Mouse (Mus musculus) midbrain, embryonic 13.5 days (tissue): Measurements from ENCODE around the gene Enkd1. TPM values are rescaled to one million over a fixed set of nuclear protein-coding genes. Genes with fewer than 3 reads are reported as not detected.
A peak's percentile ranks its signal among the peaks of the same experiment; 100 is the strongest.

ENCODE experiments used
- ATAC-seq: fragments of 200-750 bp; cut with Nextera tagmentation; 2 replicates; pipeline ENCODE4 v1.8.0; 2017; ENCODE audit warnings: mild to moderate bottlenecking, moderate TSS enrichment, moderate library complexity
- H3K27ac ChIP-seq: fragments of 300-500 bp; sonication (generic); 2 replicates; pipeline ENCODE4 v1.5.1; 2015; ENCODE audit warnings: inconsistent platforms, mild to moderate bottlenecking, moderate library complexity
- H3K27me3 ChIP-seq: fragments of 300-500 bp; sonication (generic); 2 replicates; pipeline ENCODE4 v1.6.1; 2015; ENCODE audit warnings: mild to moderate bottlenecking, inconsistent platforms
- H3K36me3 ChIP-seq: fragments of 300-500 bp; sonication (generic); 2 replicates; pipeline ENCODE4 v1.6.1; 2015; ENCODE audit warnings: mild to moderate bottlenecking, inconsistent platforms
- H3K4me1 ChIP-seq: fragments of 300-500 bp; sonication (generic); replicated peaks from 2 replicates; pipeline ENCODE4 v1.6.1; 2015; ENCODE audit warnings: inconsistent platforms
- H3K4me2 ChIP-seq: fragments of 300-500 bp; sonication (generic); replicated peaks from 2 replicates; pipeline ENCODE4 v1.6.1; 2015; ENCODE audit warnings: moderate library complexity, mild to moderate bottlenecking, inconsistent platforms
- H3K4me3 ChIP-seq: fragments of 300-500 bp; sonication (generic); replicated peaks from 2 replicates; pipeline ENCODE4 v1.5.1; 2015; ENCODE audit warnings: mild to moderate bottlenecking, inconsistent platforms
- H3K9ac ChIP-seq: fragments of 300-500 bp; sonication (generic); replicated peaks from 2 replicates; pipeline ENCODE4 v1.6.1; 2015; ENCODE audit warnings: mild to moderate bottlenecking, inconsistent platforms
- H3K9me3 ChIP-seq: fragments of 300-500 bp; sonication (generic); 2 replicates; pipeline ENCODE4 v1.6.1; 2016; ENCODE audit warnings: mild to moderate bottlenecking, inconsistent platforms
- WGBS: fragments of 180-500 bp; shearing (Covaris S2); methylation state at CpG from one replicate; pipeline ENCODE4 v1.1.7; 2015; 5-methylcytosine and 5-hydroxymethylcytosine counted together
- polyA plus RNA-seq: library from polyadenylated mRNA; unstranded; fragments of >200 nt; fragmentation: Nextera tagmentation; extraction: Ambion mirVana; gene quantifications from 2 replicates; pipeline ENCODE4 v1.2.1, GENCODE M21; 2015

The Enkd1 gene
- polyA plus RNA-seq, 1 experiment from 2014 or later = 15.9 TPM

DNA sequence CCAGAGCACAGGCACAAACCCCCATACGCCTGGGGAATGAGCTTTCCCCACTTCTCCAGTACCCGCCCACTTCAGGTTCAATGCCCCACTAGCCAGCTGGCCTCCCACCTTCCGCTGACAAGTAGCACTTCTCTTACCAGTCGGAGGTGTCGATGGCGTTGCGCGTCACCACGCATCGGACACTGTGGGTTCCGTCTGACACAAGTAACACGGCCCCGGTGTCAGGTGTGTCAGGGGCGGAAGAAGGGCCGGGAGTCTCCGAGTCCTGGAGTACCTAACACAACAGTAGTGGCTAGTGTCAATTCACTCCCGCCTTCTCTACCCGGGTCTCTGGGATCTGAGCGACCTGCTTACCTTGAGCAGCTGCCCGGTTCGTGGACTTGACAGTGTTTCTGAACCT is 7.4 kb downstream of the Enkd1 start:
- no peaks in the 10 kb centered on the region for H3K9me3 ChIP-seq
- peak overlapping the region; percentile 75 for H3K4me3 ChIP-seq
- H3K27ac ChIP-seq = peak overlapping the region; percentile 93
- H3K9ac ChIP-seq = peak overlapping the region; percentile 79
- no peaks in the 10 kb centered on the region for H3K27me3 ChIP-seq
- peaks cover 55% of the 10 kb centered on the region for H3K36me3 ChIP-seq
- H3K4me2 ChIP-seq = peak overlapping the region; percentile 91
- under 1% methylated on average over 21 of the region's 21 CpGs for WGBS
- peaks cover 29% of the 10 kb centered on the region for H3K4me1 ChIP-seq
- ATAC-seq = peak; percentile 63

DNA sequence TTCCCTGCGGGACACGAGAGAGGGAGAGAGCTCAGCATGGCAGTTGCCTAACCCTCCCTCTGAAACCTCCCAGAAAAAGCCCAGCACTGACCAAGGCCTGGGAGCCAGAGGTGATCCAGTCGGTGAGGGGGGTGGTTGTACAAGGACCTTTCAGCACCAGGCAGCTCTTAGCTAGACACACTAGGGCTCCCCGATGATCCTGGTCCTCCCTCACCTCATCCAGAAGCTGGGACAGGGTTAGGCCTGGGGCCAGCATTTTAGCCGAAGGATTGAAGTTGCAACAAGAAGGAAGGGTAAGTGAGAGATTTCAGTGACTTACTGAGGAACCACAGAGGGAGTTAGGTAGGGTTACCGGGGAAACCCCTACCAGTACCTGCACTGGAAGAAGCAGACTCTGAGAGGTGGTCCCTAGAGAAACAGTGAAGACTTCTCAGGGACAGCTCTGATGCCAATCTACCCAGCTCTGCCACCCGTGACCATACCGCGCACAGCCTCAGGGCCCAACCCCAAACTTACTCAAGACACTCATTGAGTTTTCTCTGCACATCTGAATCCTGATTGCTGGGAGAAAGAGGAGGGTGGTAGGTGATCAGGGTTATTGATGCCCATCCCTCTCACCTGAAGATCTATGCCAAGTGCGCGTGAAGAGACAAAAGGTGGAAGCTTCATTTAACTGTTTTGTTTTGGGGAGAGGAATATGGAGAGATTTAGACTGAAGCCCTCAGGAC is 8.4 kb downstream of the Enkd1 start:
- ATAC-seq = no peak
- no peaks in the 10 kb centered on the region for H3K27me3 ChIP-seq
- peaks cover 59% of the 10 kb centered on the region for H3K36me3 ChIP-seq
- peak overlapping the region; percentile 75 for H3K4me3 ChIP-seq
- peaks cover 38% of the 10 kb centered on the region for H3K4me1 ChIP-seq
- H3K27ac ChIP-seq = no peak overlapping the region
- WGBS = 90% methylated on average over 11 of the region's 11 CpGs
- peak overlapping the region; percentile 79 for H3K9ac ChIP-seq
- no peaks in the 10 kb centered on the region for H3K9me3 ChIP-seq
- H3K4me2 ChIP-seq = peak overlapping the region; percentile 91

DNA sequence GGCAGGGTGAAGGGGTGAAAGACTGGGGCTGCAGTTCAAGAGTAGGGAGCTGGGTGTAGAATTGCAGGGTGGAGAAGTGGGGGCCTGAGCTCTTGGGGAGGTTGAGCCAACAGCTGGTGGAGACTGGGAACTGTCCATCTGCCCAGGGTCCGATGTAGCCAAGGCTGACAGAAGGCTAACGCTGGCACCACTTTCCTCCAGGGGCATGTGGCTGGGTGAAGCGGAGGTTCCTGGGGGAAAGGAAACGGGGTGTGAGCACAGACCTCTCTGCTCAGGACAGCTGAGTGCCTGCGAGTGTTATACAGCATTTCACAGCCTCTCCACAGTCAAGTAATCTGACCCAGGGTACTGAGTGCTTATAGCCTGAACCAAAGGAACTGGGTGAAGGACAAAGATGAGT is 9.3 kb downstream of the Enkd1 start:
- WGBS = 95% methylated on average over 5 of the region's 5 CpGs
- H3K9me3 ChIP-seq = no peaks in the 10 kb centered on the region
- no peak overlapping the region for H3K27ac ChIP-seq
- no peak for ATAC-seq
- peaks cover 50% of the 10 kb centered on the region for H3K36me3 ChIP-seq
- H3K4me3 ChIP-seq = no peak overlapping the region
- H3K9ac ChIP-seq = no peak overlapping the region
- peaks cover 46% of the 10 kb centered on the region for H3K4me1 ChIP-seq
- no peak overlapping the region for H3K4me2 ChIP-seq
- no peaks in the 10 kb centered on the region for H3K27me3 ChIP-seq

DNA sequence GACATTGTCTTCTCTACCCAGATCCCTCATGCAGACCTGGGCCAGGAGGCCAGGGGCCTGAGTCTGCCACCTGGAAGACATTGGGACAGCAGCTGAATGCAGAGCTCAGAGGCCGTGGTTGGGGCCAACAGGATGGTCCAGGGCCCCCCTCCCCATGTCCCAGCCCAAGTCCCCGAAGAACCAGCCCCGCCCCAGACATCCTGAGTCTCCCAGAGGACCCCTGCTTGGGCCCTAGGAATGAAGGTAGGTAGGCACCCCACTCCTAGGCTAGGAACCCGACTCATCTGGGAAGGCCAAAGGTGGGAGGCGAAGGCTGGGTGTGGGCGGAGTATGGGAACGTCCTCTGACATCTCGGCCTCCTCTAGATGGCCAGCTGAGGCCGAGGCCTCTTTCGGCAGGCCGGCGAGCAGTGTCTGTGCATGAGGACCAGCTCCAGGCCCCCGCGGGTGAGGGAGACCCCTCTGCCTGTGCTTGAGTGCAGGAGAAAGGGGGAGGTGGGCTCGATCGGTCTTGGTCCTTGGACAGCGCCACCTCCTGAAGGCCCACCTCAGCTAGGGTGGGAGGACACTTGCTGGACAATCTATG is 10.7 kb downstream of the Enkd1 start:
- 91% methylated on average over 17 of the region's 17 CpGs for WGBS
- peaks cover 44% of the 10 kb centered on the region for H3K4me1 ChIP-seq
- peaks cover 38% of the 10 kb centered on the region for H3K36me3 ChIP-seq
- H3K4me3 ChIP-seq = no peak overlapping the region
- H3K27me3 ChIP-seq = no peaks in the 10 kb centered on the region
- no peak overlapping the region for H3K9ac ChIP-seq
- no peak overlapping the region for H3K27ac ChIP-seq
- H3K9me3 ChIP-seq = no peaks in the 10 kb centered on the region
- no peak overlapping the region for H3K4me2 ChIP-seq
- no peak for ATAC-seq

DNA sequence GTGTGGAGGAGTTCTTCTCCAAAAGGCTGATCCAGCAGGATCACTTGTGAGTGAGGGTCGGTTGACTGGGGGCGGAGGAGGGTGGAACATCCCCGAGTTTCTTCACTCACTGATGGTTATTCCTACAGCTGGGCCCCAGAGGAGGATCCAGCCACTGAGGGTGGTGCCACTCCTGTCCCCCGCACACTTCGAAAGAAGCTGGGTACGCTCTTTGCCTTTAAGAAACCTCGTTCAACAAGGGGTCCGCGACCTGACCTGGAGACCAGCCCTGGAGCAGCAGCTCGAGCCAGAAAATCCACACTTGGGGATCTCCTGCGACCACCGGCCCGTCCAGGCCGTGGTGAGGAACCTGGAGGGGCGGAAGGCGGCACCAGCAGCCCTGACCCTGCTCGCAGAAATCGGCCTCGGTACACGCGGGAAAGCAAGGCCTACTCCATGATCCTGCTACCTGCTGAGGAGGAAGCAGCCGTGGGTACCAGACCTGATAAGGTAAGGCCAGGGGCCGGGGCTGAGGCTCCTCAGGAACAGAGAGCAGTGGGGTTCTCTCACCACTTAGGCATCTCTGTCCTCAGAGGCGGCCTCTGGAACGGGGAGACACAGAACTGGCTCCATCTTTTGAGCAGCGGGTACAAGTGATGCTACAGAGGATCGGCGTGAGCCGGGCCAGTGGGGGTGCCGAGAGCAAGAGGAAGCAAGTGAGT is 12.8 kb downstream of the Enkd1 start:
- H3K4me3 ChIP-seq = peak overlapping the region; percentile 67
- H3K27me3 ChIP-seq = no peaks in the 10 kb centered on the region
- H3K9me3 ChIP-seq = no peaks in the 10 kb centered on the region
- WGBS = 83% methylated on average over 30 of the region's 30 CpGs
- H3K27ac ChIP-seq = peak overlapping the region; percentile 88
- peaks cover 35% of the 10 kb centered on the region for H3K4me1 ChIP-seq
- peaks cover 38% of the 10 kb centered on the region for H3K36me3 ChIP-seq
- H3K4me2 ChIP-seq = peak overlapping the region; percentile 83
- H3K9ac ChIP-seq = peak overlapping the region; percentile 86
- ATAC-seq = no peak

DNA sequence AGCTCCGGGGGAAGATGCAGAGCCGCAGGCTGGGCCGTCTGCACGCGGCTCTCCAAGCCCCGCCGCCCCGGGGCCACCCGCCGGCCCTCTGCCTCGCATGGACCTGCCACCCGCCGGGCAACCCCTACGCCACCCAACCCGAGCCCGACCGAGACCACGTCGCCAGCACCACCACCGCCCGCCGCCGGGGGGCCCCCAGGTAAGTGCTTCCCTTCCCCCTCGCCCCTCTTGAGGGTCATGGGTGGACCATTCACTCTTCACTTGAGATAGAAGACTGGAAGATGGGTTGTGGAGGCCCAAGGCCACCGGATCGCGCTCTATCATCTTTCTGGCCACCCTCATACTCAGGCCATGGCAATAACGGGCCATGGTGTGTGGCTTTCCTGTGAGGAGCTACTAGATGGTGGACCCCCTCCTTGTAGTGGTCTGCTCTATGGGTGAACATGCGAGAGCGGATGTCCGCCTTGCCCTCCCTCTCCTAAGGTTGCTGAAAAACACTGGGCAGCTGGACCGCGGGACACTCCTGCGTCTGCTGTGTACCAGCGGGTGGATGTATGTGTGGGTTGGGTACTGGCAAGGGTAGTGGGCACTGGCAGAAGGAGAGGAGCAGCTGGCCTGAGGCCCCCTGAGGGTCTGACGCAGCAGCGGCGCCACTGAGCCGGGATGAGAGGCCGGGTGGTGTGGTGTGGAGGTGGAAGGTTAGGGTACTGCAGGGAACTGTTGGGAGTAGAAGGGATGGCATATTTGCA is 13.8 kb downstream of the Enkd1 start:
- Histone ChIP-seq H3K27ac (peak overlapping the region; percentile 88), H3K4me3 (peak overlapping the region; percentile 67), H3K4me1 (peaks cover 25% of the 10 kb centered on the region), H3K9ac (peak overlapping the region; percentile 86), H3K9me3 (no peaks in the 10 kb centered on the region), H3K36me3 (peaks cover 38% of the 10 kb centered on the region), H3K4me2 (peak overlapping the region; percentile 83), H3K27me3 (no peaks in the 10 kb centered on the region)
- WGBS = 7% methylated on average over 38 of the region's 40 CpGs
- peak; percentile 68 for ATAC-seq

DNA sequence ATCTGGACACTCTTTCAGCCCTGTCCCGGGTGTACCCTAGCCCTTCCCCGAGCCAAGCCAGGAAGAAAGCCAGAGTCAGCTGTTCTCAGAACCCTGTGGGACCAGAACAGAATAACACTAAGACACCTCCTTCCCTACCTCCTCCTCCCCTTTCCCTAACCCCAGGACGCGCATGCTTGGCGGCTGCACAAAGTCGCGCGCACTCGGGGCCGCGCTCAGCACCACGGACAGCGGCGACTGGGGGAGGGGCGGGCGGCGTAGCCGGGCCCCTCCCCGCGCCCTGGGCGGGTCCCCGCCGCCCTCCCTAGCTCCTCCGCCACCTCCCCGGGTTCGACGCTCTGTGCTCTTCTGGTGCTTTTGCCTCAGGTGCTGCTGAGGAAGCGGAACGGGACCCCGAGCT is 14.4 kb downstream of the Enkd1 start:
- H3K27me3 ChIP-seq = no peaks in the 10 kb centered on the region
- WGBS = 2% methylated on average over 30 of the region's 30 CpGs
- H3K9me3 ChIP-seq = no peaks in the 10 kb centered on the region
- H3K27ac ChIP-seq = peak overlapping the region; percentile 88
- peak; percentile 60 for ATAC-seq
- peak overlapping the region; percentile 67 for H3K4me3 ChIP-seq
- H3K9ac ChIP-seq = peak overlapping the region; percentile 86
- H3K4me2 ChIP-seq = peak overlapping the region; percentile 83
- peaks cover 25% of the 10 kb centered on the region for H3K4me1 ChIP-seq
- H3K36me3 ChIP-seq = peaks cover 35% of the 10 kb centered on the region

DNA sequence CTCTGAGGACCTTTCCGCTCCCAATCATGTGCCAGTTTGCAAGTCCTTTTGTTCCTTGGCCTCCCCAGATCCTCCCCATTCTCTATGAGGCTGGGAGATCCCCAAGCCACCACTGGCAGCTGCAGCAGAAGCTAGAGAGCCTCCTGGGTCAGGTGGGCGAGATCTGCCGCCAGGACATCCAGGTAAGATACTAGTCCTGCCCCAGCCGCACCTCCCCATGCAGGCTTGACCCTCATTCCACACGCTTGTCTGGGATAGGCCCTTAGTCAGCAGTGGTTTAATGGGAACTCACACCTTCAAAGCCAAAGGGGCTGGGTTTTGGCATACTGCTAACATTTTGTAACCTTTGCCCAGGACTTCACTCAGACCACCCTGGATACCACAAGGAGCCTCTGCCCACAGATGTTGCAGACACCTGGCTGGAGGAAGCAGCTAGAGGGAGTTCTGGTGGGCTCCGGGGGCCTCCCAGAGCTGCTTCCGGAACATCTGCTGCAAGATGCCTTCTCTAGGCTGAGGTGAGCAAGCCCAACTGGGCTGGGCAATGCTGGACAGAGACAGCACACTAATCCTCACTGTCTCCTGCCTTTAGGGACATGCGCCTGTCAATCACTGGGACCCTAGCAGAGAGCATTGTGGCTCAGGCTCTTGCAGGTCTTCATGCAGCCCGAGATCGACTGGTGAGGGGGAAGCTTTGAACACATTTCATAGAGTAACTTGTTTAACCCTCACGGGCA is 15.4 kb downstream of the Enkd1 start:
- 95% methylated on average over 11 of the region's 11 CpGs for WGBS
- peaks cover 25% of the 10 kb centered on the region for H3K36me3 ChIP-seq
- 0 out of 2 replicates have a peak overlapping the region, but pooled peaks have one; percentile 2 for H3K9ac ChIP-seq
- H3K27ac ChIP-seq = no peak overlapping the region
- no peak for ATAC-seq
- H3K27me3 ChIP-seq = no peaks in the 10 kb centered on the region
- H3K9me3 ChIP-seq = no peaks in the 10 kb centered on the region
- H3K4me1 ChIP-seq = peaks cover 25% of the 10 kb centered on the region
- no peak overlapping the region for H3K4me3 ChIP-seq
- H3K4me2 ChIP-seq = no peak overlapping the region

DNA sequence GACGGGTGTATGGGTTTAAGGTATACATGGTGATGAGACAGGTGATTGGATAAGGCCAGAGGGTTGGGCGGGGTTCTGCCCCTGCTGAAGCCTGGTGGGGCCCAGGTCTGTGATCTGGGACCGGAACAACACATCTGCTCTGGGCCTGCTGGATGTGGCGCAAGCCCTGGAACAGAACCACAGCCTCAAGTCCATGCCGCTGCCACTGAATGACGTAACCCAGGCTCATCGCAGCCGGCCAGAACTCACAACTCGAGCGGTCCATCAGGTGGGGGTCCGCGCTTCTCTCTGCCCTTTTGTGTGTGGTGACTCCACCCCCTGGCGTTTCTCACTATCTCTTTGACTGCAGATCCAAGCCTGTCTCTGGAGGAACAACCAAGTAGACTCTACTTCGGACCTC is 17.0 kb downstream of the Enkd1 start:
- 81% methylated on average over 14 of the region's 14 CpGs for WGBS
- ATAC-seq = no peak

DNA sequence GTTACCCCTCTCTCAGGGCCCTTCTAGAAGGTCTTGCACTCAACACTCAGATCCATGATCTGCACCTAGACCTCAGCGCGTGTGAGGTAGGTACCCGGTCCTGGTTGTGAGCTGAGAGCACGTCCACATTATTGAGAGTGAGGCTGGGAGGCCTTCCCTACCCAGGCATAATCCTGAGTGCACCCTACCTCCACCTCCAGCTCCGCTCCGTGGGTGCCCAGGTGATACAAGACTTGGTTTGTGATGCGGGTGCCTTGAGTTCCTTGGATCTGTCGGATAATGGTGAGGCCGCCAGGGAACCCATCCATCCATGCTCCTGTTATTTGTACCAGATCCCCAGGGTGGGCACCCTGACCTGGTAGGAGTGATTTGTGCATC is 18.0 kb downstream of the Enkd1 start:
- Histone ChIP-seq H3K9me3 (no peaks in the 10 kb centered on the region), H3K4me2 (no peak overlapping the region), H3K4me3 (no peak overlapping the region), H3K27ac (no peak overlapping the region), H3K9ac (no peak overlapping the region), H3K27me3 (no peaks in the 10 kb centered on the region), H3K4me1 (peaks cover 25% of the 10 kb centered on the region), H3K36me3 (no peaks in the 10 kb centered on the region)
- ATAC-seq = no peak
- WGBS = 84% methylated on average over 9 of the region's 9 CpGs

More for the DNA sequence above, 17.0 kb downstream of the Enkd1 start:
- Histone ChIP-seq H3K4me2 (no peak overlapping the region), H3K36me3 (peaks cover 8% of the 10 kb centered on the region; the same call in 1 of the 2 replicates), H3K4me3 (no peak overlapping the region), H3K4me1 (peaks cover 27% of the 10 kb centered on the region), H3K9me3 (no peaks in the 10 kb centered on the region), H3K9ac (no peak overlapping the region), H3K27me3 (no peaks in the 10 kb centered on the region), H3K27ac (no peak overlapping the region)

DNA sequence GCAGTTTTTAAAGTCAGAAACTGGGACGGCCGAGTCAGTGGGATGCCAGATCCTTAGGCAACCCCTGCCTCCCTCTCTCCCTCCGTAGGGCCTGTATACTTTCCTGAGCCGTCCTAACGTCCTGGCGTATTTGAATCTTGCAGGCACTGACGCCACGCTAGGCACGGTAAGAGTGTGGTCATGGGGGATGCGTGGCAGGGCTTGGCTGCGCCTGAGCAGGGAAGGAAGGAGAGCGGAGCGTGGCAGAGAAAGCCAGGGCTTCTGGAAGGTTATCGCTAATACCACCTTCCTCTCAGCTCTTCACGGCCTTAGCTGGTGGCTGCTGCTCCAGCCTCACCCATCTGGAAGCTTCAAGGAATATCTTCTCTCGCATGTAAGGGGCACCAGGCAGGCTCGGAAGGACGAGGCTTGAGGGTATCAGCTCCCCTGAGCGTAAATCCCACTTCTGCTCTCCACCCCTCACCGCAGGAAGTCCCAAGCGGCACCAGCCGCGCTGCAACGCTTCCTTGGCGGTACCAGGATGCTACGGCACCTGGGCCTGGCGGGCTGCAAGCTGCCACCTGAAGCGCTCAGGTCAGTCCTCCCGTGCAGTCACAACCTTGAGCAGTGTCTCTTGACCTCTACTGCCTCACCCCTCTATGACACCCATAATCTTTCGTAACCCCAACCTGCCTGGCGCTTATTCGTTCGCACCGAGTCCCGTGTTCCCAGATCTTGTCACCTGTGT is 18.6 kb downstream of the Enkd1 start:
- Histone ChIP-seq H3K9me3 (no peaks in the 10 kb centered on the region), H3K4me2 (no peak overlapping the region), H3K4me3 (no peak overlapping the region), H3K9ac (no peak overlapping the region), H3K27ac (no peak overlapping the region), H3K36me3 (peaks cover 2% of the 10 kb centered on the region), H3K27me3 (no peaks in the 10 kb centered on the region), H3K4me1 (peaks cover 20% of the 10 kb centered on the region)
- ATAC-seq = no peak
- 58% methylated on average over 35 of the region's 35 CpGs for WGBS
